Mouse (Mus musculus) MN1 (cell line): ENCODE measurements around the gene Fgfr2.

Experiments
- DNase-seq: peaks from one replicate; pipeline ENCODE4 v3.0.0-alpha.2; 2016; ENCODE audit warnings: low spot score

Fgfr2 gene

GRCm38 (mm10) chr7:130117466-130118123 is 3005.6 kb downstream of the Fgfr2 start:
- no peak for DNase-seq

- no peak for DNase-seq
Observed at GRCm38 (mm10) chr7:130114436-130114835, 3008.7 kb downstream of the Fgfr2 start.
